Mouse (Mus musculus) megakaryocyte, adult 5-6 weeks (primary cell): ENCODE measurements around the gene Nomo1. TPM values are rescaled to one million over a fixed set of nuclear protein-coding genes. Genes with fewer than 3 reads are reported as not detected.

Experiments used
- total RNA-seq, 2 experiments: library from RNA; stranded (forward) in 1 of 2; stranded (reverse) in 1 of 2; fragments of 153-499, 151-499 nt in 1 of 2; fragments of 221-1000, 200-1000 nt in 1 of 2; gene quantifications; 2 replicates each; pipeline versions ENCODE4 v1.2.3 to v1.2.4; 2015 to 2017

The Nomo1 gene
- total RNA-seq, 2 experiments from 2014 or later = 11.9 to 16.9 TPM

Other genes starting within 250 kb of the Nomo1 start
- 0.09 TPM in 1 of 2 replicates, not detected in the other for gene Lmtk3, start 250.0 kb upstream of the Nomo1 start, total RNA-seq (2015)
- gene Lmtk3, start 250.0 kb upstream of the Nomo1 start, total RNA-seq (2017) = not detected in 2 replicates
- not detected in 2 replicates for gene Sult2b1, start 249.0 kb upstream of the Nomo1 start, total RNA-seq (2015)
- not detected in 2 replicates for gene Sult2b1, start 249.0 kb upstream of the Nomo1 start, total RNA-seq (2017)
- gene Cyth2, start 219.1 kb upstream of the Nomo1 start, total RNA-seq (2015) = 23.9 and 28.1 TPM in 2 replicates
- gene Cyth2, start 219.1 kb upstream of the Nomo1 start, total RNA-seq (2017) = 41.4 and 44.2 TPM in 2 replicates
- not detected in 2 replicates for gene Kcnj14, start 208.9 kb upstream of the Nomo1 start, total RNA-seq (2015)
- gene Kcnj14, start 208.9 kb upstream of the Nomo1 start, total RNA-seq (2017) = 0.16 TPM in 1 of 2 replicates, not detected in the other
- 3.5 and 6.5 TPM in 2 replicates for gene Grwd1, start 202.8 kb upstream of the Nomo1 start, total RNA-seq (2015)
- gene Grwd1, start 202.8 kb upstream of the Nomo1 start, total RNA-seq (2017) = 2.6 and 3.9 TPM in 2 replicates
- gene Kdelr1, start 160.9 kb upstream of the Nomo1 start, total RNA-seq (2015) = 144 and 148 TPM in 2 replicates
- 70.0 and 72.5 TPM in 2 replicates for gene Kdelr1, start 160.9 kb upstream of the Nomo1 start, total RNA-seq (2017)
- 0.14 and 0.16 TPM in 2 replicates for gene Grin2d, start 155.3 kb upstream of the Nomo1 start, total RNA-seq (2015)
- 0.04 and 0.07 TPM in 2 replicates for gene Grin2d, start 155.3 kb upstream of the Nomo1 start, total RNA-seq (2017)
- gene Syngr4, start 137.0 kb upstream of the Nomo1 start, total RNA-seq (2015) = 1.2 and 1.4 TPM in 2 replicates
- not detected in 2 replicates for gene Syngr4, start 137.0 kb upstream of the Nomo1 start, total RNA-seq (2017)
- 1.9 and 8.0 TPM in 2 replicates for gene Tmem143, start 136.8 kb upstream of the Nomo1 start, total RNA-seq (2015)
- 5.8 TPM in 2 replicates for gene Tmem143, start 136.8 kb upstream of the Nomo1 start, total RNA-seq (2017)
- gene Emp3, start 112.3 kb upstream of the Nomo1 start, total RNA-seq (2015) = 661 and 761 TPM in 2 replicates
- 564 and 565 TPM in 2 replicates for gene Emp3, start 112.3 kb upstream of the Nomo1 start, total RNA-seq (2017)
- 0.84 and 3.3 TPM in 2 replicates for gene Ccdc114, start 109.6 kb upstream of the Nomo1 start, total RNA-seq (2015)
- 3.2 and 3.4 TPM in 2 replicates for gene Ccdc114, start 109.6 kb upstream of the Nomo1 start, total RNA-seq (2017)
- gene Abcc6, start 3.4 kb upstream of the Nomo1 start, total RNA-seq (2015) = not detected in 2 replicates
- gene Abcc6, start 3.4 kb upstream of the Nomo1 start, total RNA-seq (2017) = not detected in 2 replicates
- not detected in 2 replicates for gene Kcnj11, start 67.1 kb downstream of the Nomo1 start, total RNA-seq (2015)
- not detected in 2 replicates for gene Kcnj11, start 67.1 kb downstream of the Nomo1 start, total RNA-seq (2017)
- gene Abcc8, start 146.3 kb downstream of the Nomo1 start, total RNA-seq (2015) = not detected in 2 replicates
- gene Abcc8, start 146.3 kb downstream of the Nomo1 start, total RNA-seq (2017) = 0.04 TPM in 1 of 2 replicates, not detected in the other
- gene Ush1c, start 204.8 kb downstream of the Nomo1 start, total RNA-seq (2015) = 0.13 TPM in 1 of 2 replicates, not detected in the other
- gene Ush1c, start 204.8 kb downstream of the Nomo1 start, total RNA-seq (2017) = not detected in 2 replicates
- gene Otog, start 207.3 kb downstream of the Nomo1 start, total RNA-seq (2015) = not detected in 2 replicates
- not detected in 2 replicates for gene Otog, start 207.3 kb downstream of the Nomo1 start, total RNA-seq (2017)